Mouse (Mus musculus): ENCODE results near the gene Moap1. TPM values are rescaled to one million over a fixed set of nuclear protein-coding genes. Genes with fewer than 3 reads are reported as not detected.

Gene Moap1
- total RNA-seq, 2 experiments from 2014 or later, result 2.0 to 2.1 TPM

Other genes with a start within 250 kb of the Moap1 start
- not detected in 2 replicates for gene Chga, start 188.7 kb downstream of the Moap1 start, total RNA-seq (2015; ENCODE audit: low replicate concordance)
- not detected in 2 replicates for gene Chga, start 188.7 kb downstream of the Moap1 start, total RNA-seq (2017; ENCODE audit: low replicate concordance)
- 1.2 and 3.3 TPM in 2 replicates for gene Itpk1, start 38.7 kb downstream of the Moap1 start, total RNA-seq (2015; ENCODE audit: low replicate concordance)
- gene Itpk1, start 38.7 kb downstream of the Moap1 start, total RNA-seq (2017; ENCODE audit: low replicate concordance), result 5.3 TPM in 2 replicates
- gene Tmem251, start 101 bp upstream of the Moap1 start, total RNA-seq (2015; ENCODE audit: low replicate concordance), result 4.4 and 4.6 TPM in 2 replicates
- 5.5 and 10.3 TPM in 2 replicates for gene Tmem251, start 101 bp upstream of the Moap1 start, total RNA-seq (2017; ENCODE audit: low replicate concordance)
- gene Gm28051, start 14.1 kb upstream of the Moap1 start, total RNA-seq (2015; ENCODE audit: low replicate concordance), result not detected in 2 replicates
- gene Gm28051, start 14.1 kb upstream of the Moap1 start, total RNA-seq (2017; ENCODE audit: low replicate concordance), result not detected in 2 replicates
- gene Gon7, start 14.1 kb upstream of the Moap1 start, total RNA-seq (2015; ENCODE audit: low replicate concordance), result 5.0 and 9.6 TPM in 2 replicates
- gene Gon7, start 14.1 kb upstream of the Moap1 start, total RNA-seq (2017; ENCODE audit: low replicate concordance), result 2.5 and 13.1 TPM in 2 replicates
- 5.6 and 12.5 TPM in 2 replicates for gene Ubr7, start 14.3 kb upstream of the Moap1 start, total RNA-seq (2015; ENCODE audit: low replicate concordance)
- 15.2 and 18.3 TPM in 2 replicates for gene Ubr7, start 14.3 kb upstream of the Moap1 start, total RNA-seq (2017; ENCODE audit: low replicate concordance)
- gene Gm20604, start 15.0 kb upstream of the Moap1 start, total RNA-seq (2015; ENCODE audit: low replicate concordance), result 5.2 and 6.1 TPM in 2 replicates
- gene Gm20604, start 15.0 kb upstream of the Moap1 start, total RNA-seq (2017; ENCODE audit: low replicate concordance), result 1.2 and 3.2 TPM in 2 replicates
- 11.5 and 24.0 TPM in 2 replicates for gene Btbd7, start 134.8 kb upstream of the Moap1 start, total RNA-seq (2015; ENCODE audit: low replicate concordance)
- 25.4 and 28.7 TPM in 2 replicates for gene Btbd7, start 134.8 kb upstream of the Moap1 start, total RNA-seq (2017; ENCODE audit: low replicate concordance)
- not detected in 2 replicates for gene Cox8c, start 155.7 kb upstream of the Moap1 start, total RNA-seq (2015; ENCODE audit: low replicate concordance)
- gene Cox8c, start 155.7 kb upstream of the Moap1 start, total RNA-seq (2017; ENCODE audit: low replicate concordance), result not detected in 2 replicates
- not detected in 2 replicates for gene Unc79, start 205.2 kb upstream of the Moap1 start, total RNA-seq (2015; ENCODE audit: low replicate concordance)
- 0.09 TPM in 1 of 2 replicates, not detected in the other for gene Unc79, start 205.2 kb upstream of the Moap1 start, total RNA-seq (2017; ENCODE audit: low replicate concordance)